Mouse (Mus musculus): ENCODE measurements around the gene Vcpkmt. TPM values are rescaled to one million over a fixed set of nuclear protein-coding genes. Genes with fewer than 3 reads are reported as not detected.

Vcpkmt gene
- polyA plus RNA-seq, 1 experiment, result 3.0 TPM

DNA sequence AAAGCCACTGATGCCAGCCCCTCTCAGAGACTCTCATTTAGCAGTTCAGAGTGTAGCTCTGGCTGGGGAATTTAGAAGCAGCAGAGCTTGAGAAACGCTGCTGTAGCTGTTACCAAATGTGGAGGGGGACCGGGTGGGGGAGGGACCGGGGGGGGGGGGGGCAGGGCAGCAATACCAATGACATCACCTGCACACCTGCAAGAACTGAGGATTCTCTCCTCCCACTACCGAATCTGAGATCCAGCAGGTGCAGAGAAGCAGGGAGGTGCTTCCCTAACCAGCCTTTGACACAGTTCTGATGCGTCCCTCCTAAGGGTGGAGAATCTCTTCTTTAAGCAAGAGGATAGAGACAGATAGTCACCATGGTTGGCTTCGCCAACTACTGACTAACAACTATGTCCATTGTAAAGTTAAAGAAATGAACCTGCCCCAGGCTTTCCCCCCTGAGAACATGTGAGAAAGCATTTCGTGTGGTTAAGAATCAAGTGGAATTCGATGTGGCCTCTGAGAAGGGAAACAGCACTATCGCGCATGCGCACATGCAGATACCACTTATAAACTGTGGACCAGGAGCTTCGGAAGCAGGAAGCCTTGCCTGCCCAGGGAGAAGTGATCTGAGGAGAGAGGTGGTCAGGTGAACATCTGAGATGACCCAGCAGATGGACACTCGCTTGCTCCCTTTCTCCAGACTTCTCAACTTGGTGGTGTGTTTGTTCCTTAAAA lies 37.2 kb downstream of the Vcpkmt start:
- Histone ChIP-seq H3K4me3 (replicated peaks; ENCODE audit: control insufficient read depth, low read depth, low read length) (no peak overlapping the region), H3K4me1 (ENCODE audit: control insufficient read depth, insufficient read depth, low read length) (no peaks in the 10 kb centered on the region; the same call in 1 of the 2 replicates), H3K27ac (ENCODE audit: control insufficient read depth, insufficient read depth, low read depth, low read length, poor library complexity) (peak overlapping the region; percentile 48)
- TF ChIP-seq POLR2A (IDR thresholded peaks at IDR 0.05; ENCODE audit: borderline replicate concordance, control insufficient read depth, low read depth, low read length), result no peak
- TF ChIP-seq CTCF (IDR thresholded peaks at IDR 0.05; ENCODE audit: control insufficient read depth, insufficient read depth, low read length), result no peak
- WGBS, result 61% methylated on average over 13 of the region's 13 CpGs

- Histone ChIP-seq H3K4me1 (ENCODE audit: control insufficient read depth, insufficient read depth, low read length) (peaks cover under 1% of the 10 kb centered on the region; the same call in 1 of the 2 replicates), H3K27ac (ENCODE audit: control insufficient read depth, insufficient read depth, low read depth, low read length, poor library complexity) (peak overlapping the region; percentile 48), H3K4me3 (replicated peaks; ENCODE audit: control insufficient read depth, low read depth, low read length) (no peak overlapping the region)
- TF ChIP-seq POLR2A (IDR thresholded peaks at IDR 0.05; ENCODE audit: borderline replicate concordance, control insufficient read depth, low read depth, low read length) (no peak), CTCF (IDR thresholded peaks at IDR 0.05; ENCODE audit: control insufficient read depth, insufficient read depth, low read length) (no peak)
- WGBS, result 76% methylated on average over 6 of the region's 6 CpGs
These were observed 37.8 kb downstream of the Vcpkmt start for GRCm38 (mm10) chr12:69544994-69545393.

GRCm38 (mm10) chr12:69544562-69544961 lies 38.3 kb downstream of the Vcpkmt start:
- TF ChIP-seq CTCF (IDR thresholded peaks at IDR 0.05; ENCODE audit: control insufficient read depth, insufficient read depth, low read length) (no peak), POLR2A (IDR thresholded peaks at IDR 0.05; ENCODE audit: borderline replicate concordance, control insufficient read depth, low read depth, low read length) (no peak)
- Histone ChIP-seq H3K4me1 (ENCODE audit: control insufficient read depth, insufficient read depth, low read length) (peaks cover 1% of the 10 kb centered on the region; the same call in 1 of the 2 replicates), H3K4me3 (replicated peaks; ENCODE audit: control insufficient read depth, low read depth, low read length) (no peak overlapping the region), H3K27ac (ENCODE audit: control insufficient read depth, insufficient read depth, low read depth, low read length, poor library complexity) (no peak overlapping the region)
- WGBS, result 47% methylated on average over 2 of the region's 2 CpGs

DNA sequence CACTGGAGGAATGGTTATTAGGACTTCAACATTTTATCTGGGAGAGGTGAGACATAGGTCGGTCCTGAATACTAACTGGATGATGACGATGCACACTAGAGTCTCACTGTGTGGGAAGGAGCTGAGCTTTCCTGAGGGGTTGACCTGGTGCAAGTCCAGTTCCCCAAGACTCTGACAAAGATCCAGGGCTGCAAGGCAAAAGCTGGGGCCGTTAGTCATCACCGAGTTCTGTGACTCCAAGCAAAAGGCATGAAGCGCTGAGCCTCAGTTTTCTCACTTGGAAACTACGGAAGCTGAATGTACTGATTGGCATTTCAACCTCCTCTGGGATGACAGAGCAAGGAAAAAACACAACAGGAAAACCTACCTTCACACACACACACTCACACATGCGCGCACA lies 40.5 kb downstream of the Vcpkmt start:
- no peak for TF ChIP-seq CTCF (IDR thresholded peaks at IDR 0.05; ENCODE audit: control insufficient read depth, insufficient read depth, low read length)
- no peak for TF ChIP-seq POLR2A (IDR thresholded peaks at IDR 0.05; ENCODE audit: borderline replicate concordance, control insufficient read depth, low read depth, low read length)
- Histone ChIP-seq H3K27ac (ENCODE audit: control insufficient read depth, insufficient read depth, low read depth, low read length, poor library complexity) (no peak overlapping the region), H3K4me1 (ENCODE audit: control insufficient read depth, insufficient read depth, low read length) (peaks cover 4% of the 10 kb centered on the region), H3K4me3 (replicated peaks; ENCODE audit: control insufficient read depth, low read depth, low read length) (no peak overlapping the region)
- 92% methylated on average over 8 of the region's 8 CpGs for WGBS

- WGBS, result 14% methylated on average over 8 of the region's 8 CpGs
These were observed 41.2 kb downstream of the Vcpkmt start for GRCm38 (mm10) chr12:69541663-69542062.

GRCm38 (mm10) chr12:69539353-69539752 lies 43.5 kb downstream of the Vcpkmt start:
- 19% methylated on average over 7 of the region's 7 CpGs for WGBS
- no peak overlapping the region for H3K4me3 ChIP-seq (replicated peaks; ENCODE audit: control insufficient read depth, low read depth, low read length)
- no peak for TF ChIP-seq POLR2A (IDR thresholded peaks at IDR 0.05; ENCODE audit: borderline replicate concordance, control insufficient read depth, low read depth, low read length)
- peak overlapping the region; percentile 85; the same call in 1 of the 2 replicates for H3K27ac ChIP-seq (ENCODE audit: control insufficient read depth, insufficient read depth, low read depth, low read length, poor library complexity)
- peaks cover 4% of the 10 kb centered on the region for H3K4me1 ChIP-seq (ENCODE audit: control insufficient read depth, insufficient read depth, low read length)

More at GRCm38 (mm10) chr12:69541663-69542062, 41.2 kb downstream of the Vcpkmt start:
- H3K4me1 ChIP-seq (ENCODE audit: control insufficient read depth, insufficient read depth, low read length), result peaks cover 4% of the 10 kb centered on the region
- TF ChIP-seq CTCF (IDR thresholded peaks at IDR 0.05; ENCODE audit: control insufficient read depth, insufficient read depth, low read length) (no peak), POLR2A (IDR thresholded peaks at IDR 0.05; ENCODE audit: borderline replicate concordance, control insufficient read depth, low read depth, low read length) (no peak)
- H3K27ac ChIP-seq (ENCODE audit: control insufficient read depth, insufficient read depth, low read depth, low read length, poor library complexity), result no peak overlapping the region
- H3K4me3 ChIP-seq (replicated peaks; ENCODE audit: control insufficient read depth, low read depth, low read length), result no peak overlapping the region

DNA sequence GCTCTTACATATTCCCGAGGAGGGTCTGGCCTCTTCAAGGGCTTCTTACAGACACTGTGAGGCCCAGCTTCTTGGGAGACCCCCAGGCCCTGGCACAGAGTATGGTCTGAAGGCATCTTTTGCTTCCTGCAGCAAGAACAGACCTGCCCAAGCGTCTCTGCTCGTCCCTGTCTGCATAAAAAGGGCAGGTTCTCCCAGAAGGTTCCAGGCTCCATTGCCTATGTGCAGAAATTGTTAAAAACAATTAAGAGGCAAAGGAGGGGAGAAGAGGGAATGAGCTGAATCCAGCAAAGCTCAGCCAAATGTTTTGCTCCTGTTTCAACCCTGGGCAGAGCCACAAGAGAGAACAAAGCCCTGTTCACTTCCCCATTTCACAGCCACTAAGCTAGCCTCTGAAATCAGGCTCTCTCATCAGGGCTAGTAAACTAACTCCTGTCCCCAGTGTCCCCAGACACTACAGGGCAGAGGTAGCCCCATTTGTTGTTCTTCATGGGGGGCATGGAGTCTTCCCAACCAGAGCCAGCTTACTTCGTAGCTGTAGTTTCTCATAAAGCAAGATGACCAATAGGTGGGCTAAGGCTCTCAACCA lies 44.4 kb downstream of the Vcpkmt start:
- Histone ChIP-seq H3K27ac (ENCODE audit: control insufficient read depth, insufficient read depth, low read depth, low read length, poor library complexity) (peak overlapping the region; percentile 85), H3K4me1 (ENCODE audit: control insufficient read depth, insufficient read depth, low read length) (peaks cover 4% of the 10 kb centered on the region), H3K4me3 (replicated peaks; ENCODE audit: control insufficient read depth, low read depth, low read length) (no peak overlapping the region)
- whole genome bisulfite sequencing, result 13% methylated on average over 4 of the region's 4 CpGs
- TF ChIP-seq POLR2A (IDR thresholded peaks at IDR 0.05; ENCODE audit: borderline replicate concordance, control insufficient read depth, low read depth, low read length), result no peak
- TF ChIP-seq CTCF (IDR thresholded peaks at IDR 0.05; ENCODE audit: control insufficient read depth, insufficient read depth, low read length), result no peak

GRCm38 (mm10) chr12:69537675-69538361 lies 45.0 kb downstream of the Vcpkmt start:
- WGBS, result 1% methylated on average over 19 of the region's 19 CpGs
- H3K4me3 ChIP-seq (replicated peaks; ENCODE audit: control insufficient read depth, low read depth, low read length), result peak overlapping the region; percentile 22
- H3K4me1 ChIP-seq (ENCODE audit: control insufficient read depth, insufficient read depth, low read length), result peaks cover 4% of the 10 kb centered on the region
- no peak for TF ChIP-seq POLR2A (IDR thresholded peaks at IDR 0.05; ENCODE audit: borderline replicate concordance, control insufficient read depth, low read depth, low read length)
- no peak for TF ChIP-seq CTCF (IDR thresholded peaks at IDR 0.05; ENCODE audit: control insufficient read depth, insufficient read depth, low read length)
- H3K27ac ChIP-seq (ENCODE audit: control insufficient read depth, insufficient read depth, low read depth, low read length, poor library complexity), result peak overlapping the region; percentile 85

Data from bone marrow, adult 2 months (tissue).